In genomic region chr1:86389230-86389629, GRCm38 (mm10) we compare ENCODE assay signal across 8 mouse cellular contexts. TPM values are rescaled to one million over a fixed set of nuclear protein-coding genes. Genes with fewer than 3 reads are reported as not detected.
DNase-seq lines count a peak whose midpoint lies in the region; ATAC-seq lines count a peak whose summit lies in the region.
"Had no signal": no experiment of that assay in that cellular context is flagged by ENCODE, and none has a peak within 500 bp of the region (broad histone marks: within the 10 kb centered on the region; RNA-seq: fewer than 3 reads in every experiment).

No protein-coding gene starts in this region.

- ATAC-seq in forebrain, embryonic 12.5 days (ENCODE audit: low FRiP score): peak; percentile 55; the same call in 1 of the 2 replicates
- peak; percentile 50; the same call in 1 of the 2 replicates for ATAC-seq in hindbrain, embryonic 12.5 days (ENCODE audit: low FRiP score)

- H3K27me3 ChIP-seq in forebrain, embryonic 12.5 days: no peaks in the 10 kb centered on the region
- H3K27me3 ChIP-seq in hindbrain, embryonic 12.5 days: 0 out of 2 replicates have a peak, but pooled peaks cover 3% of the 10 kb centered on the region
- 0 out of 2 replicates have a peak, but pooled peaks cover 3% of the 10 kb centered on the region for H3K27me3 ChIP-seq in midbrain, embryonic 10.5 days (ENCODE audit: low read depth, poor library complexity, severe bottlenecking)
- H3K27me3 ChIP-seq: limb, embryonic 15.5 days had no signal

- H3K9ac ChIP-seq in forebrain, embryonic 12.5 days: no peak overlapping the region
- H3K9ac ChIP-seq in hindbrain, embryonic 12.5 days: 0 out of 2 replicates have a peak overlapping the region, but pooled peaks have one; percentile 23
- H3K9ac ChIP-seq: limb, embryonic 15.5 days had no signal

- no peak overlapping the region for H3K4me2 ChIP-seq in forebrain, embryonic 12.5 days
- H3K4me2 ChIP-seq in hindbrain, embryonic 12.5 days (replicated peaks): no peak overlapping the region
- H3K4me2 ChIP-seq: limb, embryonic 15.5 days had no signal

- peak; percentile 59 for DNase-seq in Muller cell, postnatal 12 days (ENCODE audit: inconsistent ontology term)
- peak; percentile 55 for DNase-seq in c-Kit-positive CD71-positive TER-119-negative erythroid progenitor cells, embryonic 14.5 days (ENCODE audit: low read depth)
- peak; percentile 51 to 73 for DNase-seq in layer of hippocampus, postnatal 36 days
- DNase-seq in midbrain, embryonic 10.5 days (ENCODE audit: low spot score): peak; percentile 80
- DNase-seq in right cerebral cortex, postnatal 4 days: peak; percentile 82

- H3K9me3 ChIP-seq in forebrain, embryonic 12.5 days: no peaks in the 10 kb centered on the region
- H3K9me3 ChIP-seq in hindbrain, embryonic 12.5 days (replicated peaks): no peaks in the 10 kb centered on the region
- H3K9me3 ChIP-seq in midbrain, embryonic 10.5 days (replicated peaks): no peaks in the 10 kb centered on the region
- H3K9me3 ChIP-seq: limb, embryonic 15.5 days had no signal

- 4% methylated on average over 11 of the region's 11 CpGs for WGBS in forebrain, embryonic 12.5 days
- WGBS in hindbrain, embryonic 12.5 days: 6% methylated on average over 11 of the region's 11 CpGs
- WGBS in midbrain, embryonic 10.5 days: 4% methylated on average over 11 of the region's 11 CpGs

- H3K4me1 ChIP-seq in forebrain, embryonic 12.5 days: no peaks in the 10 kb centered on the region
- no peaks in the 10 kb centered on the region for H3K4me1 ChIP-seq in hindbrain, embryonic 12.5 days
- H3K4me1 ChIP-seq in midbrain, embryonic 10.5 days: no peaks in the 10 kb centered on the region

- no peaks in the 10 kb centered on the region for H3K36me3 ChIP-seq in forebrain, embryonic 12.5 days (replicated peaks)
- no peaks in the 10 kb centered on the region for H3K36me3 ChIP-seq in hindbrain, embryonic 12.5 days
- H3K36me3 ChIP-seq in midbrain, embryonic 10.5 days: no peaks in the 10 kb centered on the region
- H3K36me3 ChIP-seq: limb, embryonic 15.5 days had no signal

- H3K27ac ChIP-seq in forebrain, embryonic 12.5 days: no peak overlapping the region
- H3K27ac ChIP-seq in hindbrain, embryonic 12.5 days: no peak overlapping the region
- no peak overlapping the region for H3K27ac ChIP-seq in midbrain, embryonic 10.5 days (replicated peaks)
- H3K27ac ChIP-seq: limb, embryonic 15.5 days had no signal

- H3K4me3 ChIP-seq in forebrain, embryonic 12.5 days (replicated peaks): no peak overlapping the region
- no peak overlapping the region for H3K4me3 ChIP-seq in hindbrain, embryonic 12.5 days
- H3K4me3 ChIP-seq in midbrain, embryonic 10.5 days: no peak overlapping the region
- H3K4me3 ChIP-seq: limb, embryonic 15.5 days had no signal

RNA-seq across cellular contexts. Expression of gene Ncl, which starts 30.0 kb away (rescaled TPM):
- polyA plus RNA-seq in forebrain, embryonic 12.5 days (2016; fragmentation: Nextera tagmentation; extraction: Ambion mirVana): 453 and 465 TPM in 2 replicates
- 345 and 366 TPM in 2 replicates for polyA plus RNA-seq in hindbrain, embryonic 12.5 days (2016; fragmentation: Nextera tagmentation; extraction: Ambion mirVana)
- 100 to 1,000 TPM; 136 to 137 TPM for total RNA-seq in layer of hippocampus, postnatal 36 days (2021)
- polyA plus RNA-seq in midbrain, embryonic 10.5 days (2016; fragmentation: Nextera tagmentation; extraction: Ambion mirVana): 447 and 502 TPM in 2 replicates

RNA-seq across cellular contexts. Expression of gene Nmur1, which starts 36.8 kb away (rescaled TPM):
- polyA plus RNA-seq in forebrain, embryonic 12.5 days (2016; fragmentation: Nextera tagmentation; extraction: Ambion mirVana): not detected in 2 replicates
- polyA plus RNA-seq in hindbrain, embryonic 12.5 days (2016; fragmentation: Nextera tagmentation; extraction: Ambion mirVana): 0.23 TPM in 1 of 2 replicates, not detected in the other
- not detected for total RNA-seq in layer of hippocampus, postnatal 36 days (2021)
- polyA plus RNA-seq in midbrain, embryonic 10.5 days (2016; fragmentation: Nextera tagmentation; extraction: Ambion mirVana): not detected in 2 replicates
- polyA plus RNA-seq: limb, embryonic 15.5 days had no signal

RNA-seq across cellular contexts. Expression of gene Tex44, which starts 36.9 kb away (rescaled TPM):
- polyA plus RNA-seq in forebrain, embryonic 12.5 days (2016; fragmentation: Nextera tagmentation; extraction: Ambion mirVana): not detected in 2 replicates
- polyA plus RNA-seq in hindbrain, embryonic 12.5 days (2016; fragmentation: Nextera tagmentation; extraction: Ambion mirVana): not detected in 2 replicates
- total RNA-seq in layer of hippocampus, postnatal 36 days (2021): not detected
- polyA plus RNA-seq in midbrain, embryonic 10.5 days (2016; fragmentation: Nextera tagmentation; extraction: Ambion mirVana): 0.07 and 0.11 TPM in 2 replicates
- polyA plus RNA-seq: limb, embryonic 15.5 days had no signal
